Mouse (Mus musculus) adrenal gland, adult 18-20 months (tissue): Measurements from ENCODE around the gene Gnat1. TPM values are rescaled to one million over a fixed set of nuclear protein-coding genes. Genes with fewer than 3 reads are reported as not detected.
A peak's percentile ranks its signal among the peaks of the same experiment; 100 is the strongest.

ENCODE experiments used
- DNase-seq, 2 experiments: peaks; one replicate each; pipeline ENCODE4 v3.0.0; 2021 to 2022; ENCODE audit warnings: low spot score in 2 of 2
- total RNA-seq, 2 experiments: library from RNA; stranded (reverse); gene quantifications; 1 replicate in 1 of 2; 2 replicates in 1 of 2; pipeline ENCODE4 v1.2.3; 2021

Gnat1 gene
- total RNA-seq, 2 experiments from 2014 or later: 0.22 to 0.56 TPM

- no peak for DNase-seq
These were observed 51.9 kb downstream of the Gnat1 start for GRCm38 (mm10) chr9:107627387-107628255.

GRCm38 (mm10) chr9:107626844-107627277, 52.7 kb downstream of the Gnat1 start:
- DNase-seq: peak; percentile 63 to 77

GRCm38 (mm10) chr9:107626158-107626843, 53.2 kb downstream of the Gnat1 start:
- no peak for DNase-seq

- DNase-seq: no peak
These were observed 54.0 kb downstream of the Gnat1 start for GRCm38 (mm10) chr9:107625351-107626128.

GRCm38 (mm10) chr9:107624951-107625350, 54.6 kb downstream of the Gnat1 start:
- DNase-seq: no peak

GRCm38 (mm10) chr9:107624539-107624938, 55.0 kb downstream of the Gnat1 start:
- DNase-seq: no peak

Other genes starting within 250 kb of the Gnat1 start
- gene Tmem115, start 145.8 kb downstream of the Gnat1 start, total RNA-seq: 10 to 100 TPM; 40.0 to 49.5 TPM
- gene Cyb561d2, start 137.5 kb downstream of the Gnat1 start, total RNA-seq: 10 to 100 TPM; 12.8 to 20.2 TPM
- 10 to 100 TPM; 25.8 to 30.9 TPM for gene Nprl2, start 137.5 kb downstream of the Gnat1 start, total RNA-seq
- 1 to 10 TPM; 1.0 to 1.1 TPM for gene Zmynd10, start 132.4 kb downstream of the Gnat1 start, total RNA-seq
- gene Rassf1, start 128.2 kb downstream of the Gnat1 start, total RNA-seq: 10 to 100 TPM; 16.4 to 24.2 TPM
- 10 to 100 TPM; 53.9 to 54.3 TPM for gene Tusc2, start 116.5 kb downstream of the Gnat1 start, total RNA-seq
- 10 to 100 TPM; 34.1 to 45.3 TPM for gene Hyal2, start 111.8 kb downstream of the Gnat1 start, total RNA-seq
- gene Hyal1, start 102.8 kb downstream of the Gnat1 start, total RNA-seq: 10 to 100 TPM in 1 of 2 experiments, 1 to 10 TPM in 1; 9.2 to 15.7 TPM
- gene Naa80, start 100.8 kb downstream of the Gnat1 start, total RNA-seq: 10 to 100 TPM; 13.3 to 16.5 TPM
- 1 to 10 TPM; 1.4 to 1.7 TPM for gene Hyal3, start 98.9 kb downstream of the Gnat1 start, total RNA-seq
- 10 to 100 TPM; 38.0 to 41.1 TPM for gene Ifrd2, start 92.1 kb downstream of the Gnat1 start, total RNA-seq
- 1 to 10 TPM; 5.1 to 6.3 TPM for gene Sema3b, start 70.5 kb downstream of the Gnat1 start, total RNA-seq
- 100 to 1,000 TPM; 238 to 263 TPM for gene Gnai2, start 44.3 kb downstream of the Gnat1 start, total RNA-seq
- under 1 TPM; 0.33 to 0.64 TPM for gene Slc38a3, start 10.2 kb downstream of the Gnat1 start, total RNA-seq
- gene Sema3f, start 30.8 kb upstream of the Gnat1 start, total RNA-seq: 10 to 100 TPM; 30.2 to 34.1 TPM
- gene Rbm5, start 91.3 kb upstream of the Gnat1 start, total RNA-seq: 100 to 1,000 TPM; 115 to 118 TPM
- 10 to 100 TPM; 48.3 to 52.8 TPM for gene Rbm6, start 193.5 kb upstream of the Gnat1 start, total RNA-seq
- 10 to 100 TPM; 18.8 to 21.5 TPM for gene Mon1a, start 208.4 kb upstream of the Gnat1 start, total RNA-seq
- 10 to 100 TPM; 10.8 to 11.4 TPM for gene Mst1r, start 227.2 kb upstream of the Gnat1 start, total RNA-seq
- gene Actl11, start 248.8 kb upstream of the Gnat1 start, total RNA-seq: not detected